Mouse (Mus musculus): ENCODE results near the gene Chpt1.

Gene Chpt1

DNA sequence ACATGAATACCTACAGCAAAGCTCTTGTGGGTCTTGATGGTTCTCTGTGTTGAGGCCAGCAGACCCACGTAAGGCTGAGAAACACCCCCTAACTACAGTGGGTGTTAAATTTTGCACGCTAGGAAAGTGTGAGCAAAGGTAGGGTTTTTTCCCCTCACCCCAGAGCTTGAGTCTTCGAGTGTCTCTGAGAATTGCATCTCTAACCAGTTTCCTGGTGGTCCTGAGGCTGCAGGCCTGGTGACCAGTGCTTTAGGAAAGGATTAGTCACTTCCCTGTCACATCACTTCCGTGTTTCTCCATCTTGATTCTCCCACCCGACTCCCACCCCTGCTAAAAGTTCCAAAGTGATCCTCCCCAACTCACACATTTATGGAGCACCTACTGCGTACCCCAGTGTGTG, 99.7 kb downstream of the Chpt1 start:
- no peak for DNase-seq (ENCODE audit: low spot score in 2 of 2)

DNA sequence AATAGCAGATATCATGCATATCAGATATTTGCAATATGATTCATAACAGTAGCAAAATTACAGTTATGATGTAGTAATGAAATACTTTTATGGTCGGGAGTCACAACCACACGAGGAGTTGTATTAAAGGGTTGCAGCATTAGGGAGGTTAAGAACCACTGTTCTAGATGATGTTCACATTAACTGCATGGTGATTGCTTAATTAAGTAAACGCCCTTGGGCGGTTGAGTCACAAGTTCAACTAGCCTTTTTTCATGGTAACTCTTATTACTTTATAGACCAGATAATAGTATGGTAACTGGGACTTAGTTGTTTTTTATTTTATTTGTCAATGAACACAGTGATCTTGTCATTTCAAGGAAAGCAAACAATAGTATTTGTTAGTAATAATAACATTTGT, 100.9 kb downstream of the Chpt1 start:
- no peak for DNase-seq (ENCODE audit: low spot score in 2 of 2)

Measured in cerebellum, postnatal 4 days (tissue).